Mouse (Mus musculus) embryonic facial prominence, embryonic 13.5 days (tissue): ENCODE measurements around the gene Pard3. TPM values are rescaled to one million over a fixed set of nuclear protein-coding genes. Genes with fewer than 3 reads are reported as not detected.

Experiments used
- ATAC-seq: fragments of 200-750 bp; cut with Nextera tagmentation; 2 replicates; pipeline ENCODE4 v1.8.0; 2017; ENCODE audit warnings: low read depth; ENCODE audit not compliant: insufficient number of reproducible peaks, insufficient read depth, low FRiP score, low TSS enrichment
- H3K27ac ChIP-seq: fragments of 300-500 bp; sonication (generic); 2 replicates; pipeline ENCODE4 v1.5.1; 2015; ENCODE audit warnings: moderate library complexity, mild to moderate bottlenecking, inconsistent platforms
- H3K27me3 ChIP-seq: fragments of 300-500 bp; sonication (generic); 2 replicates; pipeline ENCODE4 v1.6.1; 2015; ENCODE audit warnings: mild to moderate bottlenecking, inconsistent platforms
- H3K36me3 ChIP-seq: fragments of 300-500 bp; sonication (generic); 2 replicates; pipeline ENCODE4 v1.6.1; 2015; ENCODE audit warnings: mild to moderate bottlenecking, inconsistent platforms
- H3K4me1 ChIP-seq: fragments of 300-500 bp; sonication (generic); 2 replicates; pipeline ENCODE4 v1.6.1; 2015; ENCODE audit warnings: inconsistent platforms
- H3K4me2 ChIP-seq: fragments of 300-500 bp; sonication (generic); 2 replicates; pipeline ENCODE4 v1.6.1; 2015; ENCODE audit warnings: moderate library complexity, mild to moderate bottlenecking, inconsistent platforms
- H3K4me3 ChIP-seq: fragments of 300-500 bp; sonication (generic); 2 replicates; pipeline ENCODE4 v1.5.1; 2015; ENCODE audit warnings: mild to moderate bottlenecking, inconsistent platforms
- H3K9ac ChIP-seq: fragments of 300-500 bp; sonication (generic); 2 replicates; pipeline ENCODE4 v1.6.1; 2015; ENCODE audit warnings: mild to moderate bottlenecking, inconsistent platforms
- H3K9me3 ChIP-seq: fragments of 300-500 bp; sonication (generic); 2 replicates; pipeline ENCODE4 v1.6.1; 2016; ENCODE audit warnings: inconsistent platforms
- WGBS: fragments of 180-500 bp; shearing (Covaris S2); methylation state at CpG from one replicate; pipeline ENCODE4 v1.1.7; 2015; ENCODE audit warnings: mixed read lengths; 5-methylcytosine and 5-hydroxymethylcytosine counted together
- polyA plus RNA-seq: library from polyadenylated mRNA; unstranded; fragments of >200 nt; fragmentation: Nextera tagmentation; extraction: Ambion mirVana; gene quantifications from 2 replicates; pipeline ENCODE4 v1.2.1, GENCODE M21; 2015

Pard3 gene
- polyA plus RNA-seq, 1 experiment from 2014 or later, result 35.6 TPM

GRCm38 (mm10) chr8:127426857-127427256, 363.2 kb downstream of the Pard3 start:
- Histone ChIP-seq H3K9ac (no peak overlapping the region), H3K4me2 (no peak overlapping the region), H3K9me3 (no peaks in the 10 kb centered on the region), H3K4me1 (no peaks in the 10 kb centered on the region), H3K4me3 (no peak overlapping the region), H3K36me3 (peaks cover 39% of the 10 kb centered on the region), H3K27ac (no peak overlapping the region), H3K27me3 (no peaks in the 10 kb centered on the region)
- ATAC-seq, result no peak
- 75% methylated on average over 5 of the region's 5 CpGs for WGBS

DNA sequence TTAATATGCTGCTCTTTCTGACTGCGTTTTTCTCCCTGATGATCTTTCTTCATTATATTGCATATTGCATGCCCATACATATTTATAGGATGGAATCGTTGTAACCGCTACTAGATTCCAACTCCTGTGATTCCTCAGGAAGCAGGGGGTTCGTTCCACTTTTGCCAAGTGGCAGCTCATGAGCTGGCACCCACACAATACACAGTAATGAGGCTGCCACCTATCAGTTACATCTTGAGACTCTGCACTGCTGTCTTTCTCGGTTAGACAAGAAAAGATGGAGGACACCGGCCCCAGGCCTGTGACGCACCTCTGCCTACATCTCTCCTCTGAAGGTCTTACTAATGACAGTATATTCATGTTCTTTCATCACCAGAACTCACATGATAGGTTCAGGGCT, 364.3 kb downstream of the Pard3 start:
- H3K27me3 ChIP-seq, result no peaks in the 10 kb centered on the region
- ATAC-seq, result no peak
- no peak overlapping the region for H3K4me3 ChIP-seq
- H3K27ac ChIP-seq, result no peak overlapping the region
- no peak overlapping the region for H3K9ac ChIP-seq
- no peak overlapping the region for H3K4me2 ChIP-seq
- H3K9me3 ChIP-seq, result no peaks in the 10 kb centered on the region
- H3K4me1 ChIP-seq, result no peaks in the 10 kb centered on the region
- H3K36me3 ChIP-seq, result peaks cover 45% of the 10 kb centered on the region
- 85% methylated on average over 7 of the region's 7 CpGs for WGBS

- H3K27me3 ChIP-seq, result no peaks in the 10 kb centered on the region
- no peak overlapping the region for H3K4me2 ChIP-seq
- WGBS, result 88% methylated on average over 2 of the region's 2 CpGs
- no peak overlapping the region for H3K4me3 ChIP-seq
- H3K27ac ChIP-seq, result no peak overlapping the region
- peaks cover 53% of the 10 kb centered on the region for H3K36me3 ChIP-seq
- no peaks in the 10 kb centered on the region for H3K9me3 ChIP-seq
- H3K4me1 ChIP-seq, result no peaks in the 10 kb centered on the region
- H3K9ac ChIP-seq, result no peak overlapping the region
- no peak for ATAC-seq
These were observed 367.5 kb downstream of the Pard3 start for GRCm38 (mm10) chr8:127431236-127431635.

DNA sequence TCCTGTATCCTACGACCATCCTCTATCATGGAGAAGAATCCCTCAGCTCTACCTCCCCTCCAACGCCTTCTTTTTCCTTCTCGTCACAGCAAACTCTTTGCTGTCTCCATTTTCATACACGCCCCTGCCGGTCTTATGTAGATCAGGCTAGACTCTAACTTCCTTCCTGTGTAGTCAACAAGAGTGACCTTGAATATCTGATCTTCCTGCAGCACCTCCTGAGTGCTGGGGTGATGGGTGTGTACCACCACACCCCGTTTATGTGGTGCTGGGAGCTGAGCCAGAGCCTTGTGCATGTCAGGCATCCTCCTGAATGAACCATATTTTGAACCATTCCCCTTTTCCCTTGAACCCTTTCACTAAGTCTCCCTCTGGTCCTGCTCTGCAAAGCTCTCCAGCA, 372.3 kb downstream of the Pard3 start:
- peaks cover 24% of the 10 kb centered on the region for H3K4me1 ChIP-seq
- no peaks in the 10 kb centered on the region for H3K27me3 ChIP-seq
- 91% methylated on average over 6 of the region's 6 CpGs for WGBS
- no peak overlapping the region for H3K9ac ChIP-seq
- no peaks in the 10 kb centered on the region for H3K9me3 ChIP-seq
- H3K27ac ChIP-seq, result no peak overlapping the region
- peaks cover 33% of the 10 kb centered on the region for H3K36me3 ChIP-seq
- no peak for ATAC-seq
- H3K4me3 ChIP-seq, result no peak overlapping the region
- no peak overlapping the region for H3K4me2 ChIP-seq

GRCm38 (mm10) chr8:127437613-127438235, 374.0 kb downstream of the Pard3 start:
- Histone ChIP-seq H3K4me1 (peaks cover 25% of the 10 kb centered on the region), H3K4me2 (no peak overlapping the region), H3K9me3 (no peaks in the 10 kb centered on the region), H3K27me3 (no peaks in the 10 kb centered on the region), H3K36me3 (peaks cover 37% of the 10 kb centered on the region), H3K9ac (no peak overlapping the region), H3K4me3 (no peak overlapping the region), H3K27ac (no peak overlapping the region)
- ATAC-seq, result no peak
- WGBS, result 91% methylated on average over 5 of the region's 5 CpGs

DNA sequence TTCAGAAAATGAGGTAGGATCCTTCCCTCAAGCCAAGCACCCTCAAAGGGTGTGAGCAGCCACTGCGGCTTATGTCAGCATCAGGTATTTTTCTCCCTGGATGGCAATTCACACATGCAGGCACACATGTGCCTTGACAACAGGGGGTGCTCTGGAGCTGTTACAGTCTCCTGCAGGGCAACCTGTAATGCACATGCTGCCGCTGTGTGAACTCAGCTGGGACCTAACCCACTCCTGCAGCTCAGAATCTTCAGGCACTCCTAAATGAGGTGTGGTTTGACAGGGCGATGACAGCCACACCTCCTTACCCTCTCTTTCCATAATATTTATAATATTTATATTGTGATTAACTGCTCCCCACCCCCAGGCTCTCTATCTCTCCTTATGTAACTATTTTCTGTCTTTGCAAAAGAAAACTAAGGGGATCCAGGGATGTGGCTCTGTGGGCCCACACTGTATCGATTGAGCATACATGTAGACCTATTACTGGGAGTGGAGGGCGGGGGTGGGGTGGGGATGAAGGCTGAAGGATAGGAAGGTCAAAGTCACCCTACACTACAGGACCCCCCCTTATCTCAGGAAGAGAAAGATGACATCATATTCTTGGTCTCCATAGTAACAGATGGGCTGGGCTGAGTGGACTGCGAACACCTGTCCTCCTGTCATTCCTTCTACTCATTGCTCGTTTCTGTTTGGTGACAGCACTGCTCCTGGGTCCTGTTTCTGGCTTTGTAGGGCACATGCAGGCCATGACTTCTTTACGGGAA, 375.1 kb downstream of the Pard3 start:
- H3K4me1 ChIP-seq, result peaks cover 25% of the 10 kb centered on the region
- H3K4me3 ChIP-seq, result no peak overlapping the region
- H3K9ac ChIP-seq, result no peak overlapping the region
- H3K27ac ChIP-seq, result peak overlapping the region; percentile 51; the same call in 1 of the 2 replicates
- 0 out of 2 replicates have a peak, but pooled peaks have one; percentile 50 for ATAC-seq
- peaks cover 35% of the 10 kb centered on the region for H3K36me3 ChIP-seq
- WGBS, result 75% methylated on average over 8 of the region's 8 CpGs
- H3K4me2 ChIP-seq, result no peak overlapping the region
- no peaks in the 10 kb centered on the region for H3K27me3 ChIP-seq
- H3K9me3 ChIP-seq, result no peaks in the 10 kb centered on the region

DNA sequence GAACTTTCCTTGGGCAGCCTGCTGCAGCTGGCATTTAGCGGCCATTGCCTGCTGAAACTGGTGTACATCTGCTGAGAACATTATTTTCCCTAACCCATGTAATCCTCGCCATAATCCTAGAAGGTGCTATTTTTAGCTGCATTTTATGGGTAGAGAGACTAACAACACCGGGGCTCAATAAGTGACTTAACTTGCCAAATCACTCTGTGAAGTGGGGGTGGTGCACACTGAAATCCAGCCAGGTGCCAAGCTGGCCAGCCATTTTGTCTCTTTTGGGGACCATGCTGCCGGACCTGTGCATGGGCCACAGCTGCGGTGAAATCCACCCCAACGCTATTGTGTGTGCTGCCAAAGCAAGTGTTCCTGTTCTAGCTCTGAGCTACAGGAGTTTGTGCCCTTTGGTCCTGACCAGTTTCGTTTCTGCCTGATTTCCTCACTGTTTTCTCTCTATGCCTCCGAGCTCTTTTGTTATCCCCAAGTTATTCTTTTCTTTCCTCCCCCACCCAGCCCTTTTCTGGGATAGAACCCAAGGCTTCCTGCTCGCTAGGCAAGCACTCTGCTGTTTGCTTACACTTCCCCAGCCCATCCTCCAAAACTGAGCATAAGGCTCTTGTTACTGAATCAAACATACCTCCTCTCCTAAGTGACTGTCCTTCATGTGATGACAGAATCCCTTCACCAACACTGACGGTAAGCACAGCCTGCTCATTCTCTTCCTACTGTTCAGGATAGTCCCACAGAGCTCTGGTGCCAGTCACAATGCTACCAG, 375.9 kb downstream of the Pard3 start:
- no peaks in the 10 kb centered on the region for H3K9me3 ChIP-seq
- WGBS, result 58% methylated on average over 10 of the region's 10 CpGs
- no peak overlapping the region for H3K4me3 ChIP-seq
- H3K9ac ChIP-seq, result no peak overlapping the region
- no peak overlapping the region for H3K4me2 ChIP-seq
- no peak for ATAC-seq
- H3K4me1 ChIP-seq, result peaks cover 29% of the 10 kb centered on the region
- peaks cover 33% of the 10 kb centered on the region for H3K36me3 ChIP-seq
- H3K27me3 ChIP-seq, result no peaks in the 10 kb centered on the region
- H3K27ac ChIP-seq, result peak overlapping the region; percentile 51

GRCm38 (mm10) chr8:127440161-127440833, 376.6 kb downstream of the Pard3 start:
- Histone ChIP-seq H3K4me2 (no peak overlapping the region), H3K27me3 (no peaks in the 10 kb centered on the region), H3K36me3 (peaks cover 36% of the 10 kb centered on the region), H3K9me3 (no peaks in the 10 kb centered on the region), H3K4me1 (peaks cover 29% of the 10 kb centered on the region), H3K9ac (no peak overlapping the region), H3K27ac (peak overlapping the region; percentile 51), H3K4me3 (no peak overlapping the region)
- 0 out of 2 replicates have a peak, but pooled peaks have one; percentile 52 for ATAC-seq
- WGBS, result 76% methylated on average over 9 of the region's 9 CpGs

GRCm38 (mm10) chr8:127440834-127441485, 377.3 kb downstream of the Pard3 start:
- no peak overlapping the region for H3K27ac ChIP-seq
- peaks cover 35% of the 10 kb centered on the region for H3K36me3 ChIP-seq
- no peak for ATAC-seq
- no peaks in the 10 kb centered on the region for H3K9me3 ChIP-seq
- no peak overlapping the region for H3K9ac ChIP-seq
- no peak overlapping the region for H3K4me3 ChIP-seq
- H3K4me2 ChIP-seq, result no peak overlapping the region
- H3K27me3 ChIP-seq, result no peaks in the 10 kb centered on the region
- WGBS, result 77% methylated on average over 6 of the region's 6 CpGs
- peaks cover 29% of the 10 kb centered on the region for H3K4me1 ChIP-seq

GRCm38 (mm10) chr8:127447401-127447800, 383.7 kb downstream of the Pard3 start:
- 86% methylated on average over 1 of the region's 1 CpGs for WGBS
- H3K9me3 ChIP-seq, result no peaks in the 10 kb centered on the region
- H3K4me1 ChIP-seq, result 0 out of 2 replicates have a peak, but pooled peaks cover 3% of the 10 kb centered on the region
- H3K9ac ChIP-seq, result no peak overlapping the region
- H3K27ac ChIP-seq, result no peak overlapping the region
- peaks cover 22% of the 10 kb centered on the region for H3K36me3 ChIP-seq
- no peaks in the 10 kb centered on the region for H3K27me3 ChIP-seq
- H3K4me2 ChIP-seq, result no peak overlapping the region
- H3K4me3 ChIP-seq, result no peak overlapping the region
- ATAC-seq, result no peak
